Comparison of ENCODE assay signal across 18 mouse cellular contexts in the genomic region with DNA sequence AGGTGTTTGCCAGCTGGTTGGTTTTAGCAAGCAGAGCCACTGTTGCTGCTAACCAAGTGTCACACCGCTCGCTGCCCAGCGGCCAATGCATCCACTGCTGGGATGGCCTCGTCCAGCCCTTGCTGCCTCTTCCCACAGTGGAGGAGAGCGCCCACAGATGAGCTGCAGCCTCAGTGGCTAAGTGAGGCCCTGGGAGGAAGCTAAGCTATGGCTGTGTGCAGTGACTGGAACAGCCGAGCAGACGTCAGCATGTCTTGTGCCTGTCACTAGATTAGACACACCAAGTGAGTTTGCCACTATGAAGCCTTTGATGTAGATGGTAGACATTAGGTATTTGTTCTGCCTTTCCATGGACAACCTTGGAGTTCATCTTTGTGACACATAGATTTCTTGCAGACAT.
DNase-seq lines count a peak whose midpoint lies in the region; ATAC-seq and TF ChIP-seq lines count a peak whose summit lies in the region.
"Had no signal": no experiment of that assay in that cellular context is flagged by ENCODE, and none has a peak within 500 bp of the region (broad histone marks: within the 10 kb centered on the region; RNA-seq: fewer than 3 reads in every experiment).

No protein-coding gene starts in this region.

- H3K36me3 ChIP-seq in forebrain, embryonic 13.5 days (ENCODE audit: poor library complexity, severe bottlenecking) = no peaks in the 10 kb centered on the region
- H3K36me3 ChIP-seq in forebrain, embryonic 16.5 days (ENCODE audit: control insufficient read depth, insufficient read depth) = no peaks in the 10 kb centered on the region
- no peaks in the 10 kb centered on the region for H3K36me3 ChIP-seq in kidney, embryonic 16.5 days (ENCODE audit: insufficient read depth, low read length)
- no peaks in the 10 kb centered on the region for H3K36me3 ChIP-seq in kidney, embryonic 14.5 days (ENCODE audit: control insufficient read depth, insufficient read depth, low read length)
- H3K36me3 ChIP-seq in hindbrain, postnatal 0 days (ENCODE audit: insufficient read depth, low read length) = no peaks in the 10 kb centered on the region
- H3K36me3 ChIP-seq in neural tube, embryonic 15.5 days = no peaks in the 10 kb centered on the region
- H3K36me3 ChIP-seq: limb, embryonic 13.5 days; liver, embryonic 15.5 days; neural tube, embryonic 13.5 days had no signal

- 71% methylated on average over 7 of the region's 7 CpGs for WGBS in forebrain, embryonic 13.5 days
- WGBS in forebrain, embryonic 16.5 days = 71% methylated on average over 7 of the region's 7 CpGs
- WGBS in kidney, embryonic 16.5 days = 64% methylated on average over 7 of the region's 7 CpGs
- 58% methylated on average over 7 of the region's 7 CpGs for WGBS in kidney, embryonic 14.5 days
- WGBS in hindbrain, postnatal 0 days = 46% methylated on average over 7 of the region's 7 CpGs
- 64% methylated on average over 7 of the region's 7 CpGs for WGBS in neural tube, embryonic 15.5 days

- peak; percentile 22; the same call in 1 of the 2 replicates for ATAC-seq in forebrain, embryonic 13.5 days
- no peak for ATAC-seq in forebrain, embryonic 16.5 days
- ATAC-seq in kidney, embryonic 16.5 days (ENCODE audit: low FRiP score, low TSS enrichment) = peak; percentile 43; the same call in 1 of the 2 replicates
- no peak; the same call in 1 of the 2 replicates for ATAC-seq in kidney, embryonic 14.5 days (ENCODE audit: low FRiP score, low TSS enrichment)
- ATAC-seq in hindbrain, postnatal 0 days = peak; percentile 71
- 0 out of 2 replicates have a peak, but pooled peaks have one; percentile 11 for ATAC-seq in neural tube, embryonic 15.5 days (ENCODE audit: low FRiP score)
- ATAC-seq: activated CD4-positive, CD25-positive, alpha-beta regulatory T cell, adult 4 months had no signal

- no peak for TF ChIP-seq CTCF in hindbrain, postnatal 0 days (IDR thresholded peaks at IDR 0.05; ENCODE audit: low read depth)

- H3K27ac ChIP-seq in forebrain, embryonic 13.5 days = no peak overlapping the region
- no peak overlapping the region for H3K27ac ChIP-seq in forebrain, embryonic 16.5 days (ENCODE audit: low read length)
- H3K27ac ChIP-seq in kidney, embryonic 16.5 days (ENCODE audit: low read length) = no peak overlapping the region
- no peak overlapping the region for H3K27ac ChIP-seq in kidney, embryonic 14.5 days (ENCODE audit: low read depth, low read length)
- no peak overlapping the region for H3K27ac ChIP-seq in hindbrain, postnatal 0 days
- no peak overlapping the region for H3K27ac ChIP-seq in neural tube, embryonic 15.5 days (replicated peaks)
- H3K27ac ChIP-seq: limb, embryonic 13.5 days; liver, embryonic 15.5 days; neural tube, embryonic 13.5 days had no signal

- peak; percentile 36 for DNase-seq in hindbrain, postnatal 0 days (ENCODE audit: low spot score)
- DNase-seq in heart, postnatal 10 days = no peak
- no peak for DNase-seq in adrenal gland, postnatal 36 days
- DNase-seq: cerebellum, adult 11 months; cerebellum, postnatal 36 days; gastrocnemius, postnatal 10 days; kidney, adult 2 months; lung, postnatal 10 days; right cerebral cortex, adult 18-20 months had no signal

- no peaks in the 10 kb centered on the region for H3K9me3 ChIP-seq in forebrain, embryonic 13.5 days (replicated peaks)
- no peaks in the 10 kb centered on the region for H3K9me3 ChIP-seq in forebrain, embryonic 16.5 days (ENCODE audit: control insufficient read depth, low read length)
- H3K9me3 ChIP-seq in kidney, embryonic 16.5 days (ENCODE audit: low read length) = no peaks in the 10 kb centered on the region
- no peaks in the 10 kb centered on the region for H3K9me3 ChIP-seq in kidney, embryonic 14.5 days (ENCODE audit: control insufficient read depth, low read length)
- no peaks in the 10 kb centered on the region for H3K9me3 ChIP-seq in hindbrain, postnatal 0 days (ENCODE audit: low read length)
- no peaks in the 10 kb centered on the region for H3K9me3 ChIP-seq in neural tube, embryonic 15.5 days (replicated peaks)
- H3K9me3 ChIP-seq: limb, embryonic 13.5 days; liver, embryonic 15.5 days; neural tube, embryonic 13.5 days had no signal

- peaks cover 27% of the 10 kb centered on the region for H3K4me1 ChIP-seq in forebrain, embryonic 13.5 days
- peaks cover 23% of the 10 kb centered on the region for H3K4me1 ChIP-seq in forebrain, embryonic 16.5 days (replicated peaks; ENCODE audit: control insufficient read depth, insufficient read depth, low read length)
- H3K4me1 ChIP-seq in kidney, embryonic 16.5 days (ENCODE audit: insufficient read depth, low read length) = peaks cover 13% of the 10 kb centered on the region; the same call in 1 of the 2 replicates
- H3K4me1 ChIP-seq in kidney, embryonic 14.5 days (ENCODE audit: control insufficient read depth, insufficient read depth, low read length) = no peaks in the 10 kb centered on the region
- no peaks in the 10 kb centered on the region for H3K4me1 ChIP-seq in hindbrain, postnatal 0 days (ENCODE audit: insufficient read depth, low read length)
- peaks cover 30% of the 10 kb centered on the region for H3K4me1 ChIP-seq in neural tube, embryonic 15.5 days

- no peak overlapping the region for H3K4me3 ChIP-seq in forebrain, embryonic 13.5 days
- H3K4me3 ChIP-seq in forebrain, embryonic 16.5 days (replicated peaks; ENCODE audit: low read length) = no peak overlapping the region
- H3K4me3 ChIP-seq in kidney, embryonic 16.5 days (ENCODE audit: low read length) = no peak overlapping the region
- no peak overlapping the region for H3K4me3 ChIP-seq in kidney, embryonic 14.5 days (ENCODE audit: low read length)
- no peak overlapping the region for H3K4me3 ChIP-seq in hindbrain, postnatal 0 days (ENCODE audit: low read length)
- no peak overlapping the region for H3K4me3 ChIP-seq in neural tube, embryonic 15.5 days (replicated peaks)
- H3K4me3 ChIP-seq: limb, embryonic 13.5 days; liver, embryonic 15.5 days; neural tube, embryonic 13.5 days had no signal

- no peaks in the 10 kb centered on the region; the same call in 1 of the 2 replicates for H3K27me3 ChIP-seq in forebrain, embryonic 13.5 days
- no peaks in the 10 kb centered on the region for H3K27me3 ChIP-seq in forebrain, embryonic 16.5 days (replicated peaks; ENCODE audit: control insufficient read depth, insufficient read depth, low read length)
- H3K27me3 ChIP-seq in kidney, embryonic 16.5 days (ENCODE audit: insufficient read depth, low read length) = no peaks in the 10 kb centered on the region
- no peaks in the 10 kb centered on the region for H3K27me3 ChIP-seq in kidney, embryonic 14.5 days (ENCODE audit: control insufficient read depth, insufficient read depth, low read length)
- H3K27me3 ChIP-seq in hindbrain, postnatal 0 days (ENCODE audit: insufficient read depth, low read length) = no peaks in the 10 kb centered on the region
- H3K27me3 ChIP-seq in neural tube, embryonic 15.5 days (replicated peaks) = no peaks in the 10 kb centered on the region
- H3K27me3 ChIP-seq: liver, embryonic 15.5 days; neural tube, embryonic 13.5 days had no signal

- no peak overlapping the region for H3K9ac ChIP-seq in forebrain, embryonic 13.5 days
- H3K9ac ChIP-seq in forebrain, embryonic 16.5 days (replicated peaks; ENCODE audit: low read depth, low read length) = no peak overlapping the region
- no peak overlapping the region for H3K9ac ChIP-seq in kidney, embryonic 16.5 days (replicated peaks; ENCODE audit: low read length)
- H3K9ac ChIP-seq in kidney, embryonic 14.5 days (ENCODE audit: low read depth, low read length) = no peak overlapping the region
- H3K9ac ChIP-seq in hindbrain, postnatal 0 days (replicated peaks; ENCODE audit: low read length) = no peak overlapping the region
- H3K9ac ChIP-seq in neural tube, embryonic 15.5 days (replicated peaks) = no peak overlapping the region
- H3K9ac ChIP-seq: limb, embryonic 13.5 days; liver, embryonic 15.5 days had no signal

- no peak overlapping the region for H3K4me2 ChIP-seq in forebrain, embryonic 13.5 days
- no peak overlapping the region for H3K4me2 ChIP-seq in forebrain, embryonic 16.5 days (ENCODE audit: low read length)
- no peak overlapping the region for H3K4me2 ChIP-seq in kidney, embryonic 16.5 days (replicated peaks; ENCODE audit: low read depth, low read length)
- H3K4me2 ChIP-seq in kidney, embryonic 14.5 days (replicated peaks; ENCODE audit: low read depth, low read length) = no peak overlapping the region
- no peak overlapping the region for H3K4me2 ChIP-seq in hindbrain, postnatal 0 days (ENCODE audit: low read depth, low read length)
- no peak overlapping the region for H3K4me2 ChIP-seq in neural tube, embryonic 15.5 days
- H3K4me2 ChIP-seq: limb, embryonic 13.5 days; liver, embryonic 15.5 days; neural tube, embryonic 13.5 days had no signal

- intact Hi-C loops in heart, postnatal 10 days (cut with DNase I) = loop anchor here (10.0 kb wide), 2 partner anchors 200 to 270 kb away; no protein-coding TSS in a partner anchor

Comparison
In these comparisons a context has a peak if more than half of its experiments do, and no peak if none do; other contexts are left out.
1. ATAC-seq: peak in forebrain, embryonic 13.5 days (single experiment), kidney, embryonic 16.5 days (single experiment), hindbrain, postnatal 0 days (single experiment) and neural tube, embryonic 15.5 days (single experiment); none in forebrain, embryonic 16.5 days (single experiment) and kidney, embryonic 14.5 days (single experiment).